Mouse (Mus musculus) olfactory bulb, adult 2 months (tissue): ENCODE measurements around the gene Tcea3. TPM values are rescaled to one million over a fixed set of nuclear protein-coding genes. Genes with fewer than 3 reads are reported as not detected.

Experiments used
- H3K27ac ChIP-seq: fragments of 200-500 bp; 2 replicates; pipeline ENCODE4 v1.5.1; 2012; ENCODE audit warnings: low read depth, low read length; ENCODE audit not compliant: insufficient read depth
- H3K4me1 ChIP-seq: fragments of 200-500 bp; 2 replicates; pipeline ENCODE4 v1.6.1; 2012; ENCODE audit warnings: low read length; ENCODE audit not compliant: control insufficient read depth, insufficient read depth
- H3K4me3 ChIP-seq: fragments of 200-500 bp; 2 replicates; pipeline ENCODE4 v1.5.1; 2012; ENCODE audit warnings: mild to moderate bottlenecking, low read depth, low read length, moderate library complexity; ENCODE audit not compliant: insufficient read depth
- CTCF ChIP-seq: fragments of 200-500 bp; IDR thresholded peaks from 2 replicates; pipeline ENCODE4 v1.5.1; 2012; ENCODE audit warnings: low read depth, mild to moderate bottlenecking, low read length, moderate library complexity; ENCODE audit not compliant: insufficient read depth
- POLR2A ChIP-seq: fragments of 200-500 bp; IDR thresholded peaks from 2 replicates; pipeline ENCODE4 v1.6.1; 2012; ENCODE audit warnings: mild to moderate bottlenecking, low read depth, low read length, moderate library complexity; ENCODE audit not compliant: insufficient read depth
- WGBS: fragments of 180-500 bp; shearing (Covaris S2); methylation state at CpG from one replicate; pipeline ENCODE4 v1.1.7; 2018; 5-methylcytosine and 5-hydroxymethylcytosine counted together
- polyA plus RNA-seq: library from polyadenylated mRNA; stranded (reverse); fragments of >200 nt; gene quantifications from 2 replicates; pipeline ENCODE4 v1.2.4, GENCODE M21; 2012; ENCODE audit warnings: low replicate concordance; ENCODE audit not compliant: missing spikeins, insufficient read depth, insufficient read length

The Tcea3 gene
- polyA plus RNA-seq, 1 experiment: not detected

- H3K4me3 ChIP-seq: no peak overlapping the region
- WGBS: 83% methylated on average over 4 of the region's 4 CpGs
- H3K27ac ChIP-seq: no peak overlapping the region
- TF ChIP-seq POLR2A (no peak), CTCF (no peak)
- no peaks in the 10 kb centered on the region; the same call in 1 of the 2 replicates for H3K4me1 ChIP-seq
Measured at GRCm38 (mm10) chr4:136317667-136318066, 70.1 kb downstream of the Tcea3 start.

GRCm38 (mm10) chr4:136320016-136320415 lies 72.5 kb downstream of the Tcea3 start:
- Histone ChIP-seq H3K27ac (no peak overlapping the region), H3K4me3 (no peak overlapping the region), H3K4me1 (no peaks in the 10 kb centered on the region)
- TF ChIP-seq CTCF (no peak), POLR2A (no peak)
- 81% methylated on average over 4 of the region's 4 CpGs for WGBS

- Histone ChIP-seq H3K4me3 (no peak overlapping the region), H3K27ac (no peak overlapping the region), H3K4me1 (no peaks in the 10 kb centered on the region)
- TF ChIP-seq POLR2A: no peak
- TF ChIP-seq CTCF: no peak
- 47% methylated on average over 2 of the region's 2 CpGs for WGBS
Measured at GRCm38 (mm10) chr4:136324226-136324625, 76.7 kb downstream of the Tcea3 start.

Other genes with a start within 250 kb of the Tcea3 start
- not detected in 2 replicates for gene Eloa, start 226.0 kb upstream of the Tcea3 start, polyA plus RNA-seq
- not detected in 2 replicates for gene Rpl11, start 194.3 kb upstream of the Tcea3 start, polyA plus RNA-seq
- gene Id3, start 104.2 kb upstream of the Tcea3 start, polyA plus RNA-seq: not detected in 2 replicates
- 129 TPM in 1 of 2 replicates, not detected in the other for gene E2f2, start 75.3 kb upstream of the Tcea3 start, polyA plus RNA-seq
- not detected in 2 replicates for gene Asap3, start 41.4 kb upstream of the Tcea3 start, polyA plus RNA-seq
- not detected in 2 replicates for gene Zfp46, start 37.0 kb downstream of the Tcea3 start, polyA plus RNA-seq
- not detected in 2 replicates for gene Hnrnpr, start 63.2 kb downstream of the Tcea3 start, polyA plus RNA-seq
- gene Htr1d, start 175.8 kb downstream of the Tcea3 start, polyA plus RNA-seq: not detected in 2 replicates
- not detected in 2 replicates for gene 6030445D17Rik, start 214.5 kb downstream of the Tcea3 start, polyA plus RNA-seq
- not detected in 2 replicates for gene Luzp1, start 222.0 kb downstream of the Tcea3 start, polyA plus RNA-seq